Comparison of ENCODE assay signal across 16 mouse cellular contexts in the genomic region with DNA sequence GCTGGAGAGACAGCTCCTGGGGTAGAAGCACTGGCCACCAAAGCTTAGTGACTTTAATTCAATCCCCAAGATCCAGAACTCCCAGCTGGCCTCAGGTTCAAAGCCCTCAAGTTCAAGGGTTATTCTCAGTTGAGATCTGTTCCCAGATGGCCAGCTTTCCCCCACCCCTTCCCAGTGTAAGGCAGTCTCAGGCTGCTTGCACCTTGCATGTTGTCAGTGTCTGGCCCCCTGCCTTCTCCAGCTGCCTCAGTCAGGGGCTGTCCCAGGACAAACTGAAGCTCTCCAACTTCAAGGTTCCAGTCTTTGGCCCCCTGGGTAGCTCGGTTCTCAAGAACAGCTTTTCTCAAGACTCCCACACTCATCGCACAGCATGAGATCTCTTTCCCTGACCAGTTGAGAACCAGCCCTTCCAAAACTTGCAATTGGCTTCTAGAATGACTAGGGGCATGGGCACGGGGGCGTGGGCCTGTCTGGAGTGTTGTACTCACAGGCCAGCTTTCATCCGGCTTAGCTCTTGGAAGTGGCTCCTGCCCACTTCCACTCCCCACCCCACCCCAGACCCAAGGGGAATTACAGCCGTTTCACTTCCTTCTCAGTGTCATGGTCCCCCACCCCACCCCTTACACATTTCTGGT. TPM values are rescaled to one million over a fixed set of nuclear protein-coding genes. Genes with fewer than 3 reads are reported as not detected.
A peak's percentile ranks its signal among the peaks of the same experiment; 100 is the strongest.
DNase-seq lines count a peak whose midpoint lies in the region; ATAC-seq lines count a peak whose summit lies in the region.
"Had no signal": no experiment of that assay in that cellular context is flagged by ENCODE, and none has a peak within 500 bp of the region (broad histone marks: within the 10 kb centered on the region; RNA-seq: fewer than 3 reads in every experiment).

No protein-coding gene starts in this region.

- H3K36me3 ChIP-seq in hindbrain, embryonic 13.5 days: peaks cover 21% of the 10 kb centered on the region
- 0 out of 2 replicates have a peak, but pooled peaks cover 3% of the 10 kb centered on the region for H3K36me3 ChIP-seq in hindbrain, embryonic 10.5 days
- H3K36me3 ChIP-seq in midbrain, embryonic 13.5 days: peaks cover 12% of the 10 kb centered on the region
- no peaks in the 10 kb centered on the region for H3K36me3 ChIP-seq in midbrain, embryonic 11.5 days (ENCODE audit: control insufficient read depth, insufficient read depth, low read length)

- peaks cover 1% of the 10 kb centered on the region; the same call in 1 of the 2 replicates for H3K4me1 ChIP-seq in hindbrain, embryonic 13.5 days (replicated peaks)
- H3K4me1 ChIP-seq in hindbrain, embryonic 10.5 days (replicated peaks): peaks cover 11% of the 10 kb centered on the region; the same call in 1 of the 2 replicates
- no peaks in the 10 kb centered on the region for H3K4me1 ChIP-seq in midbrain, embryonic 13.5 days (replicated peaks)
- no peaks in the 10 kb centered on the region for H3K4me1 ChIP-seq in midbrain, embryonic 11.5 days (ENCODE audit: control insufficient read depth, insufficient read depth, low read length)
- H3K4me1 ChIP-seq: forebrain, embryonic 12.5 days had no signal

- no peak overlapping the region for H3K27ac ChIP-seq in hindbrain, embryonic 13.5 days
- H3K27ac ChIP-seq in hindbrain, embryonic 10.5 days: no peak overlapping the region
- no peak overlapping the region for H3K27ac ChIP-seq in midbrain, embryonic 13.5 days
- H3K27ac ChIP-seq in midbrain, embryonic 11.5 days (ENCODE audit: low read depth, low read length): no peak overlapping the region
- H3K27ac ChIP-seq: embryonic facial prominence, embryonic 13.5 days; forebrain, embryonic 12.5 days had no signal

- H3K4me2 ChIP-seq in hindbrain, embryonic 13.5 days: no peak overlapping the region
- H3K4me2 ChIP-seq in midbrain, embryonic 13.5 days (replicated peaks): no peak overlapping the region
- H3K4me2 ChIP-seq in midbrain, embryonic 11.5 days: no peak overlapping the region
- H3K4me2 ChIP-seq: embryonic facial prominence, embryonic 13.5 days; forebrain, embryonic 12.5 days had no signal

- 66% methylated on average over 6 of the region's 6 CpGs for WGBS in hindbrain, embryonic 13.5 days
- 64% methylated on average over 6 of the region's 6 CpGs for WGBS in hindbrain, embryonic 10.5 days
- WGBS in midbrain, embryonic 13.5 days: 72% methylated on average over 6 of the region's 6 CpGs
- WGBS in midbrain, embryonic 11.5 days: 68% methylated on average over 6 of the region's 6 CpGs

- no peaks in the 10 kb centered on the region for H3K27me3 ChIP-seq in hindbrain, embryonic 13.5 days
- H3K27me3 ChIP-seq in hindbrain, embryonic 10.5 days (ENCODE audit: insufficient read depth, poor library complexity, severe bottlenecking): no peaks in the 10 kb centered on the region
- H3K27me3 ChIP-seq in midbrain, embryonic 13.5 days: no peaks in the 10 kb centered on the region
- H3K27me3 ChIP-seq in midbrain, embryonic 11.5 days (ENCODE audit: control insufficient read depth, insufficient read depth, low read length): no peaks in the 10 kb centered on the region
- H3K27me3 ChIP-seq: embryonic facial prominence, embryonic 13.5 days; forebrain, embryonic 12.5 days had no signal

- ATAC-seq in hindbrain, embryonic 13.5 days (ENCODE audit: low FRiP score): peak; percentile 57; the same call in 1 of the 2 replicates
- ATAC-seq in midbrain, embryonic 13.5 days: 0 out of 2 replicates have a peak, but pooled peaks have one; percentile 11
- no peak for ATAC-seq in midbrain, embryonic 11.5 days (ENCODE audit: low FRiP score)
- peak; percentile 92 for ATAC-seq in common myeloid progenitor, adult 5-6 weeks (replicated peaks; ENCODE audit: low read depth, poor library complexity, severe bottlenecking)

- no peaks in the 10 kb centered on the region; the same call in 1 of the 2 replicates for H3K9me3 ChIP-seq in hindbrain, embryonic 13.5 days
- H3K9me3 ChIP-seq in hindbrain, embryonic 10.5 days: no peaks in the 10 kb centered on the region
- H3K9me3 ChIP-seq in midbrain, embryonic 13.5 days: no peaks in the 10 kb centered on the region
- no peaks in the 10 kb centered on the region for H3K9me3 ChIP-seq in midbrain, embryonic 11.5 days (ENCODE audit: control insufficient read depth, low read length)
- H3K9me3 ChIP-seq: embryonic facial prominence, embryonic 13.5 days; forebrain, embryonic 12.5 days had no signal

- DNase-seq in hindbrain, embryonic 10.5 days (ENCODE audit: low spot score): no peak
- no peak for DNase-seq in midbrain, embryonic 11.5 days (ENCODE audit: low spot score, missing footprints)
- peak; percentile 24 for DNase-seq in skeletal muscle tissue, adult 2 months (ENCODE audit: low read depth, low spot score)
- DNase-seq in layer of hippocampus, postnatal 36 days: no peak
- DNase-seq in adipocyte (ENCODE audit: low spot score): no peak
- DNase-seq: adrenal gland, adult 2 months; cerebellum, postnatal 14 days; kidney, adult 11 months; thymus, postnatal 14 days had no signal

- H3K9ac ChIP-seq in hindbrain, embryonic 13.5 days: no peak overlapping the region
- H3K9ac ChIP-seq in midbrain, embryonic 13.5 days (replicated peaks): no peak overlapping the region
- H3K9ac ChIP-seq in midbrain, embryonic 11.5 days (ENCODE audit: low read length): no peak overlapping the region
- H3K9ac ChIP-seq: embryonic facial prominence, embryonic 13.5 days; forebrain, embryonic 12.5 days had no signal

- H3K4me3 ChIP-seq in hindbrain, embryonic 13.5 days: no peak overlapping the region
- no peak overlapping the region for H3K4me3 ChIP-seq in hindbrain, embryonic 10.5 days
- no peak overlapping the region for H3K4me3 ChIP-seq in midbrain, embryonic 13.5 days (replicated peaks)
- H3K4me3 ChIP-seq in midbrain, embryonic 11.5 days (ENCODE audit: low read depth, low read length): no peak overlapping the region
- H3K4me3 ChIP-seq: embryonic facial prominence, embryonic 13.5 days; forebrain, embryonic 12.5 days had no signal

RNA-seq across cellular contexts. Expression of gene Siah2, which starts 20.5 kb away (rescaled TPM):
- polyA plus RNA-seq in hindbrain, embryonic 13.5 days (2015; fragmentation: Nextera tagmentation; extraction: Ambion mirVana): 8.1 and 8.3 TPM in 2 replicates
- polyA plus RNA-seq in hindbrain, embryonic 10.5 days (2016; fragmentation: Nextera tagmentation; extraction: Ambion mirVana): 3.3 TPM in 2 replicates
- 5.8 and 5.9 TPM in 2 replicates for polyA plus RNA-seq in midbrain, embryonic 13.5 days (2015; fragmentation: Nextera tagmentation; extraction: Ambion mirVana)
- 3.7 and 4.0 TPM in 2 replicates for polyA plus RNA-seq in midbrain, embryonic 11.5 days (2014; fragmentation: Nextera tagmentation; extraction: Ambion mirVana)
- total RNA-seq in common myeloid progenitor, adult 5-6 weeks (2017): 11.3 and 13.2 TPM in 2 replicates
- 10 to 100 TPM; 18.0 to 20.7 TPM for total RNA-seq in layer of hippocampus, postnatal 36 days (2021)

RNA-seq across cellular contexts. Expression of gene Erich6, which starts 34.7 kb away (rescaled TPM):
- 0.12 and 0.14 TPM in 2 replicates for polyA plus RNA-seq in hindbrain, embryonic 13.5 days (2015; fragmentation: Nextera tagmentation; extraction: Ambion mirVana)
- polyA plus RNA-seq in hindbrain, embryonic 10.5 days (2016; fragmentation: Nextera tagmentation; extraction: Ambion mirVana): 0.07 TPM in 1 of 2 replicates, not detected in the other
- polyA plus RNA-seq in midbrain, embryonic 13.5 days (2015; fragmentation: Nextera tagmentation; extraction: Ambion mirVana): 0.09 and 0.12 TPM in 2 replicates
- 0.08 TPM in 1 of 2 replicates, not detected in the other for polyA plus RNA-seq in midbrain, embryonic 11.5 days (2014; fragmentation: Nextera tagmentation; extraction: Ambion mirVana)
- total RNA-seq in common myeloid progenitor, adult 5-6 weeks (2017): not detected in 2 replicates
- 1 to 10 TPM; 1.2 to 1.4 TPM for total RNA-seq in layer of hippocampus, postnatal 36 days (2021)
- total RNA-seq: heart, adult 18-20 months had no signal
- polyA plus RNA-seq: adrenal gland, adult 2 months; liver, embryonic 16.5 days had no signal
